15 mouse cellular contexts compared by ENCODE assay signal in the genomic region with DNA sequence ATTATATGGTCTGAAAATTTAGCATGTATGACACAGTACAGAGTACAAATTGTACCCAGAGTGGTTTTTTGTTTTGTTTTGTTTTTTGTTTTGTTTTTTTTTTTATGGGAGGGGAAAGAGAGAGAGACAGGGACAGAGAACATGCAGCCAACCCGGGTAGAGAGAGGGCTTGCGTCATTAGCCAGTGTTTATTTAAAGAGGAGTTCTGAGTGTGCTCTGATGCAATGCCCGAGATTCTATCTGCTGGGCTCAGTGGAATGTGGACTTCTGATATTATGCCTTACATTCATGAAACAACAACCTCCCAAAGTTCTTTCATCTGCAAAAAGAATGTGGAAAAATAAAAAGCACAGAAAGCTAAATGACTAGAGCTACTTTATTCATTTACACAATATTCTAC. TPM values are rescaled to one million over a fixed set of nuclear protein-coding genes. Genes with fewer than 3 reads are reported as not detected.
DNase-seq lines count a peak whose midpoint lies in the region; ATAC-seq and TF ChIP-seq lines count a peak whose summit lies in the region.
"Had no signal": no experiment of that assay in that cellular context is flagged by ENCODE, and none has a peak within 500 bp of the region (broad histone marks: within the 10 kb centered on the region; RNA-seq: fewer than 3 reads in every experiment).

No protein-coding gene starts in this region.

- H3K4me1 ChIP-seq in heart, postnatal 0 days (ENCODE audit: control insufficient read depth, insufficient read depth): peaks cover 34% of the 10 kb centered on the region
- H3K4me1 ChIP-seq in heart, embryonic 11.5 days (ENCODE audit: control insufficient read depth, insufficient read depth, low read length): peaks cover 31% of the 10 kb centered on the region
- peaks cover 37% of the 10 kb centered on the region for H3K4me1 ChIP-seq in lung, embryonic 15.5 days

- H3K4me2 ChIP-seq in heart, postnatal 0 days (ENCODE audit: low read depth, low read length): no peak overlapping the region
- H3K4me2 ChIP-seq in heart, embryonic 11.5 days: no peak overlapping the region
- no peak overlapping the region for H3K4me2 ChIP-seq in lung, embryonic 15.5 days
- H3K4me2 ChIP-seq: hindbrain, embryonic 12.5 days; limb, embryonic 12.5 days; midbrain, embryonic 12.5 days; neural tube, embryonic 13.5 days had no signal

- TF ChIP-seq EP300 in heart, postnatal 0 days (IDR thresholded peaks at IDR 0.05; ENCODE audit: low read depth): no peak

- no peaks in the 10 kb centered on the region for H3K36me3 ChIP-seq in heart, postnatal 0 days (replicated peaks; ENCODE audit: control insufficient read depth, insufficient read depth, low read length)
- no peaks in the 10 kb centered on the region for H3K36me3 ChIP-seq in heart, embryonic 11.5 days (ENCODE audit: control insufficient read depth, insufficient read depth, low read length)
- no peaks in the 10 kb centered on the region for H3K36me3 ChIP-seq in lung, embryonic 15.5 days
- H3K36me3 ChIP-seq: hindbrain, embryonic 12.5 days had no signal

- no peak for TF ChIP-seq CTCF in heart, postnatal 0 days (IDR thresholded peaks at IDR 0.05; ENCODE audit: low read depth)

- no peak overlapping the region for H3K4me3 ChIP-seq in heart, postnatal 0 days (ENCODE audit: low read depth, low read length)
- no peak overlapping the region for H3K4me3 ChIP-seq in heart, embryonic 11.5 days (ENCODE audit: low read depth, low read length)
- no peak overlapping the region for H3K4me3 ChIP-seq in lung, embryonic 15.5 days
- H3K4me3 ChIP-seq: hindbrain, embryonic 12.5 days; limb, embryonic 12.5 days; midbrain, embryonic 12.5 days; neural tube, embryonic 13.5 days had no signal

- H3K9me3 ChIP-seq in heart, postnatal 0 days (replicated peaks; ENCODE audit: control insufficient read depth, low read length): no peaks in the 10 kb centered on the region
- no peaks in the 10 kb centered on the region for H3K9me3 ChIP-seq in heart, embryonic 11.5 days (replicated peaks; ENCODE audit: control insufficient read depth, low read length)
- H3K9me3 ChIP-seq in lung, embryonic 15.5 days: no peaks in the 10 kb centered on the region
- H3K9me3 ChIP-seq: hindbrain, embryonic 12.5 days; limb, embryonic 12.5 days; midbrain, embryonic 12.5 days; neural tube, embryonic 13.5 days had no signal

- no peaks in the 10 kb centered on the region for H3K27me3 ChIP-seq in heart, postnatal 0 days (ENCODE audit: control insufficient read depth, insufficient read depth, low read length)
- no peaks in the 10 kb centered on the region for H3K27me3 ChIP-seq in heart, embryonic 11.5 days (ENCODE audit: control insufficient read depth, insufficient read depth, low read length)
- no peaks in the 10 kb centered on the region for H3K27me3 ChIP-seq in lung, embryonic 15.5 days
- H3K27me3 ChIP-seq: hindbrain, embryonic 12.5 days; limb, embryonic 12.5 days; midbrain, embryonic 12.5 days; neural tube, embryonic 13.5 days had no signal

- H3K27ac ChIP-seq in heart, postnatal 0 days (ENCODE audit: low read depth): peak overlapping the region; percentile 69
- H3K27ac ChIP-seq in heart, embryonic 11.5 days (ENCODE audit: low read depth, low read length): no peak overlapping the region
- H3K27ac ChIP-seq in lung, embryonic 15.5 days: peak overlapping the region; percentile 13; the same call in 1 of the 2 replicates
- H3K27ac ChIP-seq: hindbrain, embryonic 12.5 days; limb, embryonic 12.5 days; midbrain, embryonic 12.5 days had no signal

- H3K9ac ChIP-seq in heart, postnatal 0 days (replicated peaks; ENCODE audit: low read depth, low read length): no peak overlapping the region
- no peak overlapping the region for H3K9ac ChIP-seq in heart, embryonic 11.5 days (ENCODE audit: low read depth, low read length)
- H3K9ac ChIP-seq in lung, embryonic 15.5 days: no peak overlapping the region
- H3K9ac ChIP-seq: hindbrain, embryonic 12.5 days; limb, embryonic 12.5 days; midbrain, embryonic 12.5 days; neural tube, embryonic 13.5 days had no signal

- 8% methylated on average over 3 of the region's 3 CpGs for WGBS in heart, postnatal 0 days
- WGBS in heart, embryonic 11.5 days (ENCODE audit: insufficient replicate concordance): 9% methylated on average over 3 of the region's 3 CpGs
- WGBS in lung, embryonic 15.5 days: 11% methylated on average over 3 of the region's 3 CpGs

- ATAC-seq in heart, postnatal 0 days (ENCODE audit: insufficient read depth, low read depth): peak; percentile 54; the same call in 1 of the 2 replicates
- no peak for ATAC-seq in heart, embryonic 11.5 days (replicated peaks; ENCODE audit: insufficient number of reproducible peaks, low FRiP score, low TSS enrichment)
- peak; percentile 72; the same call in 1 of the 2 replicates for ATAC-seq in lung, embryonic 15.5 days (ENCODE audit: borderline replicate concordance, extremely low read depth, low FRiP score, low TSS enrichment)
- ATAC-seq: activated CD4-positive, CD25-positive, alpha-beta regulatory T cell, adult 4 months had no signal

- peak; percentile 32 to 52 for DNase-seq in adrenal gland, postnatal 36 days
- DNase-seq in adrenal gland, adult 2 months: no peak
- no peak for DNase-seq in heart, postnatal 0 days (ENCODE audit: low spot score)
- peak; percentile 76 for DNase-seq in 3T3-L1 (ENCODE audit: low read depth, low spot score)
- DNase-seq in spleen, adult 18-20 months: no peak
- DNase-seq in layer of hippocampus, postnatal 14 days (ENCODE audit: low spot score in 2 of 2): no peak
- DNase-seq: kidney, adult 18-20 months; right cerebral cortex, adult 18-20 months had no signal

RNA-seq across cellular contexts. Expression of a gene that starts 9.2 kb away (rescaled TPM):
- total RNA-seq in adrenal gland, postnatal 36 days (2021): 10 to 100 TPM; 70.7 to 75.3 TPM
- total RNA-seq in adrenal gland, adult 2 months (2021): 10 to 100 TPM; 82.3 TPM
- polyA plus RNA-seq in adrenal gland, adult 2 months (2012; rRNA removed): 19.4 and 32.0 TPM in 2 replicates
- total RNA-seq in heart, postnatal 0 days (2014; rRNA removed; ENCODE audit: low replicate concordance): 65.2 and 70.0 TPM in 2 replicates
- 41.4 and 44.1 TPM in 2 replicates for polyA plus RNA-seq in heart, postnatal 0 days (2015; fragmentation: Nextera tagmentation; extraction: Ambion mirVana)
- 45.2 TPM in 2 replicates for polyA plus RNA-seq in heart, embryonic 11.5 days (2014; fragmentation: Nextera tagmentation; extraction: Ambion mirVana)
- polyA plus RNA-seq in lung, embryonic 15.5 days (2015; fragmentation: Nextera tagmentation; extraction: Ambion mirVana): 35.5 and 39.1 TPM in 2 replicates
- total RNA-seq in layer of hippocampus, postnatal 14 days (2021): 100 to 1,000 TPM; 112 to 122 TPM

RNA-seq across cellular contexts. Expression of a gene that starts 45.7 kb away (rescaled TPM):
- total RNA-seq in adrenal gland, postnatal 36 days (2021): 10 to 100 TPM; 37.1 to 44.4 TPM
- total RNA-seq in adrenal gland, adult 2 months (2021): 10 to 100 TPM; 40.6 to 43.1 TPM
- 21.3 and 21.7 TPM in 2 replicates for polyA plus RNA-seq in adrenal gland, adult 2 months (2012; rRNA removed)
- total RNA-seq in heart, postnatal 0 days (2014; rRNA removed; ENCODE audit: low replicate concordance): 11.8 and 30.8 TPM in 2 replicates
- polyA plus RNA-seq in heart, postnatal 0 days (2015; fragmentation: Nextera tagmentation; extraction: Ambion mirVana): 31.3 and 31.8 TPM in 2 replicates
- 64.6 and 65.7 TPM in 2 replicates for polyA plus RNA-seq in heart, embryonic 11.5 days (2014; fragmentation: Nextera tagmentation; extraction: Ambion mirVana)
- 67.1 and 90.4 TPM in 2 replicates for polyA plus RNA-seq in lung, embryonic 15.5 days (2015; fragmentation: Nextera tagmentation; extraction: Ambion mirVana)
- total RNA-seq in layer of hippocampus, postnatal 14 days (2021): 10 to 100 TPM; 44.3 to 50.0 TPM

Comparison
In these comparisons a context has a peak if more than half of its experiments do, and no peak if none do; other contexts are left out.
1. DNase-seq: peak in adrenal gland, postnatal 36 days (2 of 2) and 3T3-L1 (single experiment); none in adrenal gland, adult 2 months (single experiment), heart, postnatal 0 days (single experiment), spleen, adult 18-20 months (0 of 2) and layer of hippocampus, postnatal 14 days (0 of 2).